Mouse (Mus musculus) embryo, embryonic 10.5 days (tissue): ENCODE results near the gene Fbxo4.

Experiments used
- DNase-seq: peaks from one replicate; pipeline ENCODE4 v3.0.0-alpha.2; 2015; ENCODE audit warnings: low spot score

The Fbxo4 gene

DNA sequence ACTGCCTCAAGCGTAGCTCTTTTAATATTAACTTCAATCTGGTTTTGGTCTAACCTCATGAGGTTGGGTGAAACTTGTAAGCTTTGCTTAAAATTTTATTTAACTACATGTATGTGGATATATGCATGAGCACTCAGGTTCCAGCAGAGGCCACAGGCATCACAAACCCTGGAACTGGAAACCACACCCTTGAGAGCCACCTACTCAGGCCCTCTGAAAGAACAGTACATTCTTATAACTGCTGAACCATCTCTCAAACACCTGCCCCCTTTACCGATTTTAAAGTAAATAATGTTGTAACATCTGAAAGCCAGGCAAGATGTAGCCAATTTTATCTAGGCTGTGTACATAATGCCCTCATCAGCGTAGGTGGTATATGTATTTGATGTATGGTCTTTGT, 498 bp upstream of the Fbxo4 start:
- DNase-seq = no peak

DNA sequence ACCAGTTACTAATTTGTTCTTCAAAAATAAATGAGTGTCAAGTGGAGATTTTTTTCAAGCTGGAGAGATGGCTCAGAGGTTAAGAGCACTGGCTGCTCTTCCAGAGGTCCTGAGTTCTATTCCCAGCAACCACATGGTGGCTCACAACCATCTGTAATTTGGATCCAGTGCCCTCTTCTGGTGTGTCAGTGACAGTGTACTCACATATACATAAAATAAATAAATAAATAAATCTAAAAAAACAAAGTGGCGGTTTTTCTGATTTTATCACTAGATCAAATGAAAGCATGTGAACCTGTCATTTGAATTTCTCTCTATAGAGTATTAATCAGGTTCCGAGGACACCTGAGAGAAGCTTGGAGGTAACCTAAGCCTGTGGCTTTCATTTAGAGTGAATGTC, 1.1 kb downstream of the Fbxo4 start:
- DNase-seq = no peak

- no peak for DNase-seq
Observed at GRCm38 (mm10) chr15:3973300-3973699, 6.1 kb downstream of the Fbxo4 start.

GRCm38 (mm10) chr15:3970193-3970592, 9.2 kb downstream of the Fbxo4 start:
- DNase-seq = no peak

- no peak for DNase-seq
Observed at GRCm38 (mm10) chr15:3969743-3970142, 9.6 kb downstream of the Fbxo4 start.

- DNase-seq = no peak
Observed at GRCm38 (mm10) chr15:3962251-3962650, 17.1 kb downstream of the Fbxo4 start.

- no peak for DNase-seq
Observed at GRCm38 (mm10) chr15:3960094-3960493, 19.3 kb downstream of the Fbxo4 start.

DNA sequence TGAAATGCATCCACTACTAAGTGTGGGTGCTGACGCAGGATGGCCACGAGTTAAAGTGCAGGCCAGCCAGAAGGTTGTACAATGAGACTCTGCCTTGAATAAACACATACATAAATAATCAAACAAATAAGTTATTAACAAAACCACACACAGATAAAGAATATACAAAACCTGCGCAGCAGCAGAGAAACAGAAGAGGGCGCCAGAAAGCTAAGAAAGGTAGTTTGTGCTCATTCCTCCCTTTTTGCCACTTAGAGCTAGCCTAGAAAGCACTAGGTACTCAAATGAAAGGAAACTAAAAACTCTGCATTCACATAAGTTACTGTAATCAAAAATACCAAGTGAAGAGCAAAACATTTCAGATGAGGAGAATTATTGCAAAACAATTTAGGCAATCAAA, 21.4 kb downstream of the Fbxo4 start:
- DNase-seq = peak; percentile 75

DNA sequence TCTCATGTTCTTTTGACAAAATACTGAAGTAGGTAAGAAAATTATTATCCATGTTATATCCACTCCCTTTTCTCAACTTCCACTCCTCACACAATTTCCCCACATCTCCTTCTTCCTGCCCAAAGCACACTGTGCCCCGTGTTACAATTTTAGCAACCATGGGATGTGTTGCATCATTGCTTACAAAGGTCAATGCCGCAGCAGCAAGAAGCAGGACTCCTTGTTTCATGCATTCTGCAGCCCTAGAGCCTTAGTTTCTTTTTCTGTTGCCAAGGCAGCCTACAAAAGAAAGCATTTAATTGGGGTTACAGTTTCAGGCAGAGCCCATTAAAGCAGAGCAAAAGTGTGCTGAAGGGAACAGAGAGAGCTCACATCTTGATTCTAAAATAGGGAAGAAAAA, 24.4 kb downstream of the Fbxo4 start:
- no peak for DNase-seq

DNA sequence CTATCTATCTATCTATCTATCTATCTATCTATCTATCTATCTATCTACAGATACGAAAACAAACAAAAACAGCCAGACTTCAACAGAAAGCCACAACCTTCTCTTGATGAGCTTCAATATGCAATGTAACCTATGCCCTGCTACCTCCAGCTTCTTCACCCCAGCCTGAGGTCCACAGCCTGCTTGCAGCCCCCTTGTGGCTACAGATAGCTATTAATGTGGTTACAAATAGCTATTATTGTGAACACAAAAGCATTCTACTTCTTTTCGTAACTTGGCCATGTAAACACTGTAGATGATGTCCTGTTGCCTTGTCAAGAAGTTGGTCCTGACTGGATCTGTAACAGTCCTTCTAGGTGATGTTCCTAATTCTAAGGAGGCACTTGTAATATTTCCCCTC, 41.2 kb downstream of the Fbxo4 start:
- no peak for DNase-seq

DNA sequence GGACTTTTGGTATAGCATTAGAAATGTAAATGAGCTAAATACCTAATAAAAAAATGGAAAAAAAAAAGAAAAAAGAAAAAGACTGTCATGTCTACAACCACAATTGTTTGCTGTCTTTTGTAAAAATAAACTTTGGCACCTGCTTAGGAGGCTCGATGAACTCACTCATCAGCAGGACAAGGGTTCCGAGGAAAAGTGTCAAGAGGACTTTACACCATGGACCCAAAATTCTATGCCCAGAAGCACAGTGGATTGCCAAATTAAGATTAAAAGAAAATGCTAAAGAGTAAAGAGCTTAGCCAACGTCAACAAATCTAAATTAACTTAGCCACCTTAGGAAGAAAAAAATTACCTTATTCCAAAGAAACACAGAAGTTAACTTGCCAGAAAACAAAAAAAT, 43.3 kb downstream of the Fbxo4 start:
- no peak for DNase-seq

- no peak for DNase-seq
Observed at GRCm38 (mm10) chr15:3933466-3933865, 45.9 kb downstream of the Fbxo4 start.

DNA sequence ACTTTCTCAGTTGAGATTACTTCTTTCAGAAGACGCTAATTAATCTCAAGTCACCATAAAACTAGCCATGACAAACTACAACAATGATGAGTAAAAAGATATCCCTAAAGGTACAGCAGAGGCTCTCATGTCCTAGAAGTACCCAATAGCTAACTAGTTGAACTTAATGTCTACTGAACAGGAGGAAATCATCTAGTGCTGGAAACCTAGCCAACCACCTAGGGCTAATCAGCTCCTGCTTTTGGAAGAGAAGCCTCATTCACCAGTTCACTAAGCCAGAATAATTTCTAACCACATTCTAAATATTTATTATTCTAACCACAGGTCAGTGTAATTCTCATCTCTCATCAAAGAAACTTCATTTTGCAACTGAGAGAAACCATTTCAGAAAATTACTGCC, 47.4 kb downstream of the Fbxo4 start:
- DNase-seq = no peak
